In the genomic region with DNA sequence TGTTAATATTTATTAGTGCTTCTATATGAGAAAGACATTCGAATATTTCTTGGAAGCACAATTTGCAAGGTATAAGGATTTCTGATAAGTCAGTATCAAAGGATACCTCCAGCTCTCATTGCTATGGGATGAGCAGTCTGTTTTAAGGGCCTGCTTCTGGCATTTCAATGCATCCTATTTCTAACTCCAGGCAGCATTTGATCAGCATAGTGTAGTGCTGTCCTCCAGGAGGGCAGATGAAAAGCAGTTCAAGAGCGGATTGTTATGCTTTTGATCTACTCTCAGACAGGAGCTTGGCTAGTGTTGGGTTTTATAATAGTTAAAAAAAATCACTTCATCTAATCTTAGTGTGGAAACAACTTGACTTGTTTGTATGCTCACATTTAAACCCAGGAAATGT, we compare ENCODE assay signal across 25 mouse cellular contexts.
"Had no signal": no experiment of that assay in that cellular context is flagged by ENCODE, and none has a peak within 500 bp of the region (broad histone marks: within the 10 kb centered on the region; RNA-seq: fewer than 3 reads in every experiment).

No protein-coding gene starts in this region.

- H3K27ac ChIP-seq: gastrocnemius, adult 2 months; heart, embryonic 13.5 days; heart, embryonic 15.5 days; hindbrain, embryonic 13.5 days; hindbrain, embryonic 15.5 days; hindbrain, postnatal 0 days; kidney, embryonic 15.5 days; kidney, postnatal 0 days; limb, embryonic 13.5 days; limb, embryonic 15.5 days had no signal

- H3K36me3 ChIP-seq: heart, embryonic 13.5 days; heart, embryonic 15.5 days; hindbrain, embryonic 13.5 days; hindbrain, embryonic 15.5 days; kidney, embryonic 15.5 days; limb, embryonic 13.5 days; limb, embryonic 15.5 days had no signal

- ATAC-seq: hindbrain, postnatal 0 days; intestine, embryonic 16.5 days had no signal

- H3K4me2 ChIP-seq: heart, embryonic 11.5 days; heart, embryonic 13.5 days; heart, embryonic 15.5 days; hindbrain, embryonic 13.5 days; hindbrain, embryonic 15.5 days; kidney, embryonic 15.5 days; limb, embryonic 13.5 days; limb, embryonic 15.5 days had no signal

- H3K27me3 ChIP-seq: heart, embryonic 13.5 days; heart, embryonic 15.5 days; hindbrain, embryonic 13.5 days; hindbrain, embryonic 15.5 days; kidney, embryonic 15.5 days; limb, embryonic 13.5 days; limb, embryonic 15.5 days had no signal

- DNase-seq: gastrocnemius, adult 2 months; gastrocnemius, postnatal 10 days; gastrocnemius, postnatal 25 days; heart, adult 18-20 months; heart, postnatal 14 days; heart, postnatal 36 days; kidney, adult 11 months; kidney, adult 2 months; kidney, adult 9 months; kidney, postnatal 14 days; kidney, postnatal 36 days; layer of hippocampus, adult 9-11 months; layer of hippocampus, postnatal 36 days; left cerebral cortex, postnatal 4 days had no signal

- H3K9ac ChIP-seq: heart, embryonic 13.5 days; heart, embryonic 15.5 days; hindbrain, embryonic 13.5 days; hindbrain, embryonic 15.5 days; kidney, embryonic 15.5 days; limb, embryonic 13.5 days; limb, embryonic 15.5 days had no signal

- H3K9me3 ChIP-seq: heart, embryonic 13.5 days; heart, embryonic 15.5 days; hindbrain, embryonic 13.5 days; hindbrain, embryonic 15.5 days; kidney, embryonic 15.5 days; limb, embryonic 13.5 days; limb, embryonic 15.5 days had no signal

- H3K4me1 ChIP-seq: heart, embryonic 13.5 days; heart, embryonic 15.5 days; hindbrain, embryonic 13.5 days; hindbrain, embryonic 15.5 days; kidney, embryonic 15.5 days; limb, embryonic 15.5 days had no signal

- H3K4me3 ChIP-seq: gastrocnemius, adult 2 months; heart, embryonic 13.5 days; heart, embryonic 15.5 days; hindbrain, embryonic 13.5 days; hindbrain, embryonic 15.5 days; kidney, embryonic 15.5 days; limb, embryonic 13.5 days; limb, embryonic 15.5 days had no signal
